Mouse (Mus musculus): ENCODE measurements around the gene Zbtb17.

The Zbtb17 gene

DNA sequence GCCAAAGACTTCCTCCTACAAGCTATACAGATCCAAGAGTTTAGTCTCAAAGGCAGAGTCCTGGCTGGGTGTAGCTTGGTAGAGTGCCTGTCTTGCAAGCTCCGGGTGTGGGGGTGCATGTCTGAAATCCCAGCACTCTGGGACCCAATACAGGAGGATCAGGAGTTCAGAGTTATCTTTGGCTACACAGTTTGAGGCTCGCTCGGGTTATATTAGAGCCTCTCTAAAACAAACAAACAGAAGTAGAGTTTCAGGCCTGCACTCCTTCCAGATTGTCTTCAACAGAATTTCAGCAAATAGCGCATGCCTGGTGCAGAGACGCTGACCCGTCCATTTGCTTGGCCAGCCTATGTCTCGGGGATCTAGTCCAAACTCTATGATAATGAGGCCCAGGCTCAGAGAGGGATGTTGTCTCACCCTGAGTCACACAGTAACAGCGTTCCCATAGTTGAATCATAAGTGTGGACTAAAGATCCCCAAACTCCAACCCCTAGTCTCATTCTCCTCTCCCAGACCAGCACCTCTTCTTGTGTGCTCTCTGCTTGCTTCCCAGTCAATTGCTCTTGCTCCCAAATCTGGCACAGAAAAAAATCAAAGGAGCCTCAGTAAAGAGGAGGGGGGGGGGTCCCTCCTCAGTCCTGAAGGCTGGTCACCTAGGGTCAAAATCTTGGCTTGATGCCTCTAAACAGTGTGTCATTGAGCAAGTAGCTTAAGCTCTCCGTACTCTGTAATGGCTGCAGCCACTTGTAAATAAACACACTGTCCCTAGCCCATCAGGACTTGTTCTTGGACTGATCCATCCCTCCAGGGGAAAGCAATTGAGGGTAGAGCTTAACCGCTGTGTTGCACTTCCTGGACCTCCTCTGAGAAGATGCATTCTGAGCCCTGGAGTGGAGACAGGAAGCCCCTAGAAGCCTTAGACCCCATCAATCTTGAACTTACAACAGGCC is 17.4 kb upstream of the Zbtb17 start:
- no peak for DNase-seq

DNA sequence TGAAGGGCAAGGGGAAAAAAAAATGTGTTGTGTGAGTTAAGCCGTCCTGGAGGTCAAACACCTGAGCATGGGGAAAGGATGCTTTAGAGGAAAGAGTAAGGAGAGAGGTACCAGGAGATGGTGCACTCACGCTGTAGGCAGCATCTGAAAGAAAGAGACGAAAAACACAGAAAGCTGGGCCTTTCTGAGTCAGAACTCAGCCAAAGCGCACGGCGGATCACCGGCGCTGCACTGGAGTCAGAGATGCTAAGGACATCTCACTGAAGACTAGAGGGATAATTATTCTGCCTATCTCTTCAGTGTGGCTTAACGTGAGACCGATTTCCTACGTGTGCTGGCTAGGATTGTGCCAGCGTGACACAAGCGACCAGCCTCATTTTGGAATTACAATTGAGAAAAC is 16.5 kb upstream of the Zbtb17 start:
- DNase-seq: no peak

DNA sequence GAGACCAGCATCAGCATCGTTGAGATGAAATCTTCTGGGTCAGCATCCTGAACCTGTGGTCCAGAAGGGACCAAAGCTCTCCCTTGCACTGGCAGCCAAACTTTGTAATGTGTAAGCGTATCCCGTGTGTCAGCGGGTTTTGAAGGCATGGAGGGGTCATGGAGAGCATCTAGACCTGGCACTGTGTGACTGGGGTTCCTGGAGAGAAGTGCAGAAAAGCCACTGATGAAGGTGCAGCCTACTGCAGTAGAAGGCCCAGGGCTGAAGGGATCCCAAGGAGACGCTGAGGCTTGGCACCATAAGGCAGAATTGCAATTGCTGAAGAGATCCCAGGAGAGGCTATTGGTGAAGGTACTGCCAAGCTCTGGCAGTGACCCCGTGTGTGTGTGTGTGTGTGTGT is 15.1 kb upstream of the Zbtb17 start:
- DNase-seq: no peak

DNA sequence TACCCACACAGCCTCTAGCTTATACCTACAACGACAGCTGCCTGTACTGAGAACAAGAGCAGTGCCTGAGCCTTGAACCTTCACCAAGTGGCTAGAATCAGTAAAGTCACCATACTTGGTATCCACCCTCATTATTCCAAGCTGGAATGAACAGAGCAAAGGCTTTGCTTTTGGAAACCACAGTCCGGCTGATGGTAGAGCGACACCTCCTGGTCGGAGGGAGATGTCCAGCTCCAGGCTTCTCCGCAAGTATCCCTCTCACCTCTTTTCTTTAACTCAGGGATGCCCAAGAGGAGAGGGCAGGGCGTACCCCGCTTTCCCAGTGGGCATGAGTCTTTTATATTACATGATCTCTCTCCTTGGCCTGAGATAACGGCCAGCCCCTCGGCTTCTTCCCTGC is 14.6 kb upstream of the Zbtb17 start:
- DNase-seq: peak in 1 of 2 experiments; percentile 28

DNA sequence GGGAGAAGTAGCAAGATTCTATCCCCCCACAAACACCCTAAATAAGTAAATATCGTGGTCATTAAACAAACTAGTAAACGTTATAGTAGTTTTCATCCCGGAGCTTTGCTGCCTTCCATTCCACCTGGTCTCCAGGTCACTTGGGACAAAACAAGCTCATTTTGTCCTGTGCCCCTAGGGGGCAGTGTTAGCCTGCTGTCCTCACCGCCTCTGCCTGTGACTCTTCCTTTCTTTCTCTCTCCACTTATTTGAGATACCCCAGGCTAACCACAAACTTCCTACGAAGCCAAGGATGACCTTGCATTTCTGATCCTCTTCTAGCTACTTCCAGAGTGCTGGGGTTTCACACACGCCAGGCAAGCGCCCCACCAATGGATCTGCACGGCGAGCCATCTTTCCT is 13.5 kb upstream of the Zbtb17 start:
- DNase-seq: peak; percentile 84 to 85

DNA sequence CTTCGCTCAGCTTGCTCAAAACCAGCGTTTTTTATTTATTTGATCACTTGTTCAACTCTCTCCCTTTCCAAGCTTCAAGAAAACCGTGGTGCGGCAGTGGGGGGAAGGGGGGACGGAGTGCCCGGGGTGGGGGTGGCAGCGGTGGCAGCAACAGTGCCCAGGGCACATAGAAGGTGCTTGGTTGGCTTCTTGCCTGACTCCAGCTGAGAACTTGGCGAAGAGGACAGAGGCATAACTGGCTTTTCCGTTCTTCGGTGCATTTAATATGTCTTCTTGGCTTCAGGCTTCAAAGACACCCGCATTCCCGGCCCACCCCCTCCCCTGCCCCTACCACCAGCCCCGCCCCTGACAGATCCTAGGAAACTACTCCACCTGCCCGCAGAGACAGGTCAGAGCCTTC is 11.8 kb upstream of the Zbtb17 start:
- DNase-seq: no peak

DNA sequence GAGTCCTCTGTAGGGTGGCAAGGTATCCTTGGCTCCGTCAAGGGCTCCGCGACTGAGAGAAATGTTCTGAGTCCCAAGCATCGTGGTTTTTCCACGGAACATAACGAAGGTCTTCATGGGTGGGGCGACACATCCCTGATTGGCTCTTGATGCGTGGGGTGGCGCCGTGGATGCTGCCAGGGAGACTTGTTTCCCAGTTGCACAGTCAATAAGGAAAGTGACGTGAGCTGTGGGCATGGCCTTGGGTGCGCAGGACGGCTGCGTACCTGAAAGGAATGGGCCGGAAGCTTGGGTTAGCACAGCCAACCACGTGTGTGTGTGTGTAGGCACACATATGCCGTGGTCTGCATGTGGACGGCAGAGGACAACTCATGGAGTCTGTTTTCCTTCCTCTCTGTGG is 11.3 kb upstream of the Zbtb17 start:
- no peak for DNase-seq

DNA sequence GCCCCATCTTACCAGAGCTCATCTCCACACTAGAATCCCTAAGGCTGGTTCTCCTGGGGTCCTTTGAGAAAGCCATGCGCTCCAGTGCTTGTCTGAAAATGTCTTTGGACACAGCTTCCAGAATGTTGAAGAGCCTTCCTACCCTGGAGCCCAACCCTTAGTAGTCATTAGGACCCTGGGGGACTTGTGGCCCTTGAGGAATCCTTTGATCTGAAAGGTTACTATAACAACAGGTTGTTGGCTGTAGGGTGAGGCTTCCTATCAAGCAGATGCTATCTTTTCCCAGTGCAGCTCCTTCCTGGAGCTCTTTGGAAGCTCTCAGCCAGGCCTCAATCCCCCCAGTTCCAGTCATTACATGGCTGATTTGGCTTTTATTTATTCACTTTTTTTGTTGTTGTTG is 8.5 kb upstream of the Zbtb17 start, which contains the start of gene Srarp:
Gene Srarp, minus strand, starts transcription at position 132 of the 400 bp plus-strand sequence.
- DNase-seq: no peak

DNA sequence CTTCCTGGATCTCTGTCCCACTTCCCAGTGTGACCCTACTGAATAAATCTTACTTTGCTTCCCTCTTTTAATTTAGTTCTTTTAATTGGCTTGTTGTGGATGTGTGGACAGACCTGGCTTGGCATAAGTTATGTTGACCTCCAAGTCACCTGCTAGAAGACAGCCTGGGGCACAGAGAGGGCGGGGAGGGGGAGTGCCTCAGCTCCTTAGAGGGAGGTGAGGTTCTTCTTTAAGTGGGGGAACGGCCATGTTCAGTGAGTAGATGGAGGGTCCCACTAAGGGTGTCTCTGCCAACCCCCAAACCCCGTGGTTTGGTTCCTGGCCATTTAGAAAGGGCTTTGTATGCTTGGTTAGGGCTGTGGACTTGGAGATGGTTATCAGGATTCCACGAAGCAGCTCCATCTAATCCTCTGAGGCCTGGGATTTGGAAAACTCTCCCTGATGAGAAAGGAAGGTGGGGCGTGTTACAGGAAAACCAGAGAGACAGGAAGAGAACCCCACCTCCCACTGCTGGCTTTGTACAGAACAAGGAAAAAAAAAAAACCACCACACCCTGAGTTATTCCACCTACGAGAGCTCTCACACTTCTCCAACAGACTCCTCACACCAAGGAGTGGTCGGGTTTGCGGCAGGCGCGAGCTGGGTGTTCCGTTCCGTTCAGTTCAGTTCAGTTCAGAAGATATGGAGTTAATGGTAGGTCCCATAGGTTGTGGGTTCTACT is 5.2 kb upstream of the Zbtb17 start:
- no peak for DNase-seq

DNA sequence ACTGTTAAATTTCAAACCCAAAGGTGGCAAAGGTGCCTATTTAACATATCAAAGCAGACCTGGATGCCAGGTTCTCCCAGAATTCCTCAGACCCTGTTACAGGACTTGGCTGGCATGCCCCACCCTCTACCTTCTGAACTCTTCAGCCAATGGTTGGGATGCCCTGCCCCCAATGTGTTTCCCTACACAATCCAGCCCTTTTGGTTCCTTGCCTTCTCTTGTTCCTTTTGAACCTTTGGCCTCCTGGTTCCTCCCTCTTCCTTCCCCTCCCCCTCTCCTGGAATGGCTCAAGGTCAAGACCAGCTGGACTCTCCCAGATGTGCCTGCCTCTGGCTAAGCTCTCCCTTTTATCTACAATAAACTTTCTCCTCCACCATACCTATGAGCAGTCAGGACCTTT is 3.6 kb upstream of the Zbtb17 start:
- DNase-seq: no peak

DNA sequence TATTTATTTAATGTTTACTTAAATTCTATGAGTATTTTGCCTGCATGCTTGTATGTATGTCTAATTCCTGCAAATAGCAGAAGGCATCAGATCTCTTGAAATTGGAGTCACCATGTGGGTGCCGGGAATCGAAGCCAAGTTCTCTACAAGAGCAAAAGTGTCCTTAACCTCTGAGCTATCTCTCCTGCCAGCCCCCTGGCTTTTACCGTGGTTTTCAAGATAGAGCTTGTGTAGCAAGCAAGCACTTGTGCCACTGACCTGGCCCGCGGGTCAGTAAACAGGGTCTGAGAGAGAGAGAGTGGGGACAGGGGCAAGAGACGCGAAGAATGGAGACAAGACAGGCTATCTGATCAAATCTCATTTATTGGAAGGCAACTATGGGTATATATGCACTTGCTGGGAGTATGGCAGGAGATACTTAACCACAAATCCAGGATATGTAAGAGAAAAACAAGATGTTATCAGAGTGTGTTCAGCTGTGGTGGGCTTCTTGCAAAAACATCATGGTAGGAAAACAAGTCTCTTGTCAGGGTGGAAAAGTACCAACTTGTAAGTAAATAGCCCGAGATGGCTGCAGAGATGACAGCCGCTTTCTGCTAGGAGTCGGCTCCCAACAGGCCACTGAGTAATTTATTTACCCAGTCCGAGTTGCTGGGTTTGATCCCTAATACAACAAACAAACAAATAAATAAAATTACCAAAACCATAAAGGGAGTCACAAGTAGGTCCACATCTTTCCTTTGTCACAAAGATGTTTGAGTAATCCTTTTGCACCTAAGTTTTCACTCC is 619 bp upstream of the Zbtb17 start:
- DNase-seq: no peak

DNA sequence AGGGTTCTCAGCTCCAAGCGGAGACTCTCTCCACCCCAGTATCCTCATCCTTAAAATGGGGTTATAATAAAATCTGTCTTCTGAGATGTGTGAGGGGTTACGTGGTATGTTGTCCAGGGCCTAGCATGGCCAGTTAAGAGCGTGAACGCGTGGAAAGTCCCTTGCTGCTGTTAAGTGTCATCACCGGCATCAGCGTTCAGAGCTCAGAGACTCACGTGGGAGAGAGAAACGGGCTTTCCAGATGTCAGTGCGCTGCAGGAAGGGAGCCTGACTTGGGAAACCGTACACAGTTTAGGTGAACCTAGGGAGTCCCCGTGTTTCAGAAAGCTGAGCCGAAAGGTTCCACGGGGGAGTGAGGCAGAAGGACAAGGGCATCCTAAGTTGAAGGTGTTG is 870 bp downstream of the Zbtb17 start:
- DNase-seq: peak in 1 of 2 experiments; percentile 23

DNA sequence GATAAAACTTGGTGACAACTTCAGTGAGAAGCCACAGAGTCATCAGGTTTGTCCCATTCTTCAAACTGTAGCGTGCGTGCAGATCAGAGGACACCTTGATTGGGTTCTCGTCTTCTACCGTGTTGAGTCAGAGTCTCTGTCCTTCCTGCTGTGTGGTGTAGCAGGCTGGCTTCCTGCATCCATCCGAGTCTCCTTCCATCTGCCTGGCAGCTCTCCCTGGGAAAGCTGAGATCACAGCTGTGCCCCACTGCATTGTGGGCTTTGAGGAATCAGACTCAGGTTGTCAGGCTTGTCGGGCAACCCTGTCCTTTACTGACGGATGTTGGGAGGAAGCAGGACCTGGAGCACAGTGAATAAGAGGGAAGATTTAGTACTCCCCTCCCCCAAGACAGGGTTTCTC is 1.8 kb downstream of the Zbtb17 start:
- DNase-seq: no peak

DNA sequence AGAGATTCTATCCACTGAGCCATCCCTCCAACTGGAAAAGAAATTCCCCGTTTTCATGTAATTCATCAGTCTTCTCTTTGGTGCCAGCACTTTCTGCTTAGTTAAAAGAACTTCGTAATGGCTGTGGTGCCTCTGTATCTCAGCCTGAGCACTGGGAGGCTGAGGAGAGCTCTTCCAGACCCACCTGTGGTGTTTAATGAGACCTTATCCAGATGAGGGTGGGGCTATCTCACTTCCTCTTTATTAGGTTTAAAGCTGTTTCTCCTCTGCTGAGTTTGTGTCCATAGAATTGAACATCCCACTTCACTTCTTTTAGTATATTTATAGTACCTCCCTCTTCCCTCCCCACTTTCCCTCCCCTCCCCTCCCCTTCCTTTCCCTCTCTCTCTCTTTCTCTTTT is 6.8 kb downstream of the Zbtb17 start:
- DNase-seq: no peak

DNA sequence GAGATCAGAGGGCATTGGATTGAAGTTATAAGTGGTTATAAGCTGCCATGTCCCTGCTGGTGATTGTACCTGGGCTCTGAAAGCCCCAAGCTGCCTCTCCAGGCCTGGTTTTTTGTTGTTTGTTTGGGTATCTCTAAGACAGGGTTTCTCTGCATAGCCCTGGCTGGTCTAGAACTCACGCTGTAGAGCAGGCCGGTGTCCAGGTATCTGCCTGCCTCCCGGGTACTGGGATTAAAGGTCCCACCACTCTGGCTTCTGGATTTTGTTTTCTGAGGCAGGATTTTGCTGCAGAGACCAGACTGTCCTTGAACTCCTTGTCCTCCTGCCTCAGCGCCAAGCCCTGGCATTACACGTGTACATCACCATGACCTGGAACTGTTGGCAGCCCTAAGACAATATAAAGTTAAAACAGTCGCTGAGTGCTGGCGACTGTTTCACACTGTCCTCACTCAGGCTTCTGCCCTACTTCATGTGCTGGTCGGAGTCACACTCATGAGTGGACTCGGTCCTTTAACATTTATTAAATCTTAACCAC is 7.5 kb downstream of the Zbtb17 start:
- no peak for DNase-seq

DNA sequence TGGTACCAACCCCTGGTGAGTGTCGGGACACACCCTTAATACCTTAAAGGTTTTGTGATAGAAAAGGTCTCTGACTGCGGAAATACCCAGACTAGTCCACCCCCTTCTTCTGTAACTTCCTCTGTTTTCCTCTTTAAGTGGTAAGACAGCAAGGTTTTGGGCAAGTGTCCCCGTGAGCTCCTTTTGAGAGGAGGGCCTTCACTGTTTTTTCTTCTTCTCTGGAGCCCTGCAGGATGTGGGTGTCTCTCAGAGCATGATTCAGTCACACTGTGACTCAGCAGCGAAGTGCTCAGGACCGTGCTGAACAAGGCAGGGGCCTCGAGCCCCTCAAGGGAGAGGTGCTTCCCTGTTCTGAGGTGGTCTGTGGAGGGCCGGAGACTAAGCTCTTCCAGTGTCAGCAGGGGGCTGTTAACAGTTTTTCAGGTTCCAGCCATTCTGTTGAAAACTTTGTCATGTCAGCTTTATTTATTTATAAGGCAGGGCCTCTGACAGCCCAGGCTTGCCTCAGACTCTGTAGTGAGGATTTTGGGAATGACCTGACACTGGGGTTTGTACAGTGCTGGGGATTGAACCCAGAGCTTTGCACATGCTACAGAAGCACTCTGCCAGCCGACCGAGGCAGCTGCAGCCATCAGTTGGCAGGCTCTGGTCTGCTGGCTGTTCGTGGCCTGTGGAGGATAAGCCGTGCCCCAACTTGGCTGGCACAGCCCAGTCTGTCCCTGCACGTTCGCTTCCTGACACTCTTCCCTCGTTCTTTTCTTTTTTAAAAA is 10.3 kb downstream of the Zbtb17 start:
- DNase-seq: peak; percentile 17 to 25

DNA sequence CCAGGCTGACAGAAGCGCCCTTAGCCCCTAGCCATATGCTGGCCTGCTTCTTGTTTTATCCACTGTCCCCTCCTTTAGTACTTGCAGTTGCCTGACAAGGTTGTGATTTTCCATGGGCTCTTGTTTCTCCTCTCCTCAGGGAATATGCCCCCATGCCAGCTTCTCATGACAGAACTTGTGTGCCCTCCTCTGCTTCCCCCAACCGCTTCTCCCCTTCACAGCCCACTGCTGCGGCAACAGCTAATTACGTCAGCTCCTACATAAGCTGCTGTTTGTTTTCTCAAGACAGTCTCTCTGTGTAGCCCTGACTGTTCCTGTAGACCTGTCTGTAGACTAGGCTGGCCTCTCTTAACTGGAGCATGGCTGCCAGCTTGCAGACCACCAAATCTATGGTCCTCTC is 11.1 kb downstream of the Zbtb17 start:
- DNase-seq: no peak

DNA sequence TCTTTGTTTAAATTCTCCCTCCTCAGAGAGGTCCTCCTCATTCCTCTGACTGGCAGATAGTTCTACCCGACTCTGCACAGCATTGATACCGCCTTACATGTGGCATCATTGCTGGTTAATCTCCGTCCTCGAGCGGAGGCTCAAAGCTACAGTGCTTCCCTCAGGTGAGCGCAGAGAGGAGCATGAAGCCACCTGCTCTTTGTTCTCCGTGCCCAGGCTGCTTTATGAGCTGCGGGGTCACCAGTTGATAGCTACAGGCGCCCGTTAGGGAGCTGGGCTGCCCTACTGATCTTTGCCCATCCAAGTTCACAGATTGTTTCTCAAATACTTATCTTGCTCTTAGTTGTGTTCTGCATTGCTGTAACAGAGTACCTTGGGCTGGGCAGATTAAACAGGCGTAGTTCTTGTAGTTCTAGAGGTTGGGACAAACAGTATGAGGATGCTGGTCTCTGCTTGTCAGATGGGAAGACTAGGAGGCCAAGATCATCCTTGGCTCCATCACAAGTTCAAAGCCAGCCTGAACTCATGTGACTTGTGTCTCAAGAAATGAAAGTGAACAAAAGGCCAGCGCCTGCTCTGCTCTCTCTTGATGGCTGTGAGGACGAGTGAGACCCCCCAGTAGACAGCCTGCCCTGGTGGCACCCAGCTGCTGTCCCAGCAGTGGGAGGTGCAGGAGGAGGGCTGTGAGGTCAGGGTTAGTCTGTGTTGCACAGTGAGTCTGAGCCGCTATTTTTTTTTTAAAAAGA is 11.9 kb downstream of the Zbtb17 start:
- DNase-seq: no peak

DNA sequence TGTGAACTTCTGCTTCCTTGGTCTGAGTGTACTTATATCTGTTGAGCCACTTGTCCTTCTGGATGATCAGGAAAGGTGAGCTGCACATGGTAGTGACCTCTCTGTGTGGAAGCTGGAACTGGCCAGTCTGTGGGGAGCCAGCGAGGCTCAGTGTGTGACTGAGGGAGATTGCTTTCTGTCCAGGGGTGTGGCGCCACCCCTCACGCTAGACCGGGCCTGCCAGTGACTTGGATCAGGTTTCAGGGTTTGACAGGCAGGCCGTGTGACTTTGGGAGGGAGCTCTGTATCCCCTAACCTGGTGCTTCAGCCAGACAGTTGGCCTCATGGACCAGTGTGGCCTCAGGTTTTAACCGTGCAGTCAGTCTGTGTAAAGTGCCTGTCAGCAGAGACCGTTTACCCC is 13.8 kb downstream of the Zbtb17 start:
- DNase-seq: no peak

DNA sequence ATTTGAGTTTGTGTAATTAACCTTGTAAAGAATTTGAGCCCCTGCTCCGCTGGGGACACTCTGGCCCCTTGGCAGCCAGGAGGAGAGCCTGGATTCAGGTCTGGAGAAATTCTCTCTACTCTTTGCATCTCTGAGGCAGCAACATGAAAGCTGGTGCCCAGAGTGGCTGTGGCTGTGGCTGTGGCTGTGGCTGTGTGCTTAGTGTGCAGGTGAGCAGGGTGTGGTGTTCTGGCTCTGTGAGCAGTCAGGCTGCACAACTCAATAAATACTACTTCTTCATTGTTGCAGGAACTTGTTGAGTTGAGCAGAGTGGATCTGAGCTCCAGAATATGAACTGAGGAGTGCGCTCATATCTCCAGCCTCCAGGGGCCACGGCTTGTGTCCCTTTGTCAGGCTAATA is 14.4 kb downstream of the Zbtb17 start:
- no peak for DNase-seq

DNA sequence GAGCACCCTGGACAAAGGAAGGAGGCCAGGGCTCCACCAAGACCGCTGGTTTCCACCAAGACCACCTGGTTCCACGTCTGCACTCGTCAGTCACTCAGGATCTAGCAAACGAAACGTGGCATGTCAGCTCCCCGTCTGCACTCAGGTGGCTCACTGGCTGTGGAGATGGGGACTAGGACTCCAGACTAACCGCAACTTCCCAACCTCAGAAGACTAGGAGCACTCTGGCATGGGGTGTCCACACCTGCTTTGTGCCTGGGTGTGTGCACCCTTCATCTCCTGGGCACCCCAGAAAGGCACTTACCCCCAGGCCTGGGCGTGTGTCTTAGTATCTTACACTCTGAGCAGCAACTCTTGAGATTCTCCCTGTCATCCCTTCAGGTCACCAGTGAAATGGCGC is 15.3 kb downstream of the Zbtb17 start:
- no peak for DNase-seq

DNA sequence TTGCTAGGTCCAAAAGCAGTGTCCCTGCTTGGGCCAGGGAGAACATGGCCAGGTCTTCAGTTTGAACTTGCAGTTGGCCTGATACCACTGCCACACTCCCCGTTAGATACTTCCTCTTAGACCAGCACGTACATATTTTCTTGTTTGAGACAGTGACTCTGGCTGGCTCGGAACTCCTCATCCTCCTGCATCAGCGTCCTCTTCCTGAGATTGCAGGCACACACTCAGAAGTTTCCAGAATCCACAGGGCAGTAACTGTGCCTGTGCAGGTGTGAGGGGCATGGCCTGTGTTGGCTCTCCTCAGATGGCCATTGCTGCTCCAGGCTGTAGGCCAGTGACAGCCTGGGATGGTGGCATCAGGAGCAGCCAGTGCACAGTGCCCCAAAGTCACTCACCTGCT is 16.0 kb downstream of the Zbtb17 start:
- DNase-seq: no peak
